Mouse (Mus musculus) thymus, postnatal 25 days (tissue): ENCODE measurements around the gene Mbnl2.
A peak's percentile ranks its signal among the peaks of the same experiment; 100 is the strongest.

Experiments
- DNase-seq: peaks from one replicate; pipeline ENCODE4 v3.0.0; 2022

Mbnl2 gene

DNA sequence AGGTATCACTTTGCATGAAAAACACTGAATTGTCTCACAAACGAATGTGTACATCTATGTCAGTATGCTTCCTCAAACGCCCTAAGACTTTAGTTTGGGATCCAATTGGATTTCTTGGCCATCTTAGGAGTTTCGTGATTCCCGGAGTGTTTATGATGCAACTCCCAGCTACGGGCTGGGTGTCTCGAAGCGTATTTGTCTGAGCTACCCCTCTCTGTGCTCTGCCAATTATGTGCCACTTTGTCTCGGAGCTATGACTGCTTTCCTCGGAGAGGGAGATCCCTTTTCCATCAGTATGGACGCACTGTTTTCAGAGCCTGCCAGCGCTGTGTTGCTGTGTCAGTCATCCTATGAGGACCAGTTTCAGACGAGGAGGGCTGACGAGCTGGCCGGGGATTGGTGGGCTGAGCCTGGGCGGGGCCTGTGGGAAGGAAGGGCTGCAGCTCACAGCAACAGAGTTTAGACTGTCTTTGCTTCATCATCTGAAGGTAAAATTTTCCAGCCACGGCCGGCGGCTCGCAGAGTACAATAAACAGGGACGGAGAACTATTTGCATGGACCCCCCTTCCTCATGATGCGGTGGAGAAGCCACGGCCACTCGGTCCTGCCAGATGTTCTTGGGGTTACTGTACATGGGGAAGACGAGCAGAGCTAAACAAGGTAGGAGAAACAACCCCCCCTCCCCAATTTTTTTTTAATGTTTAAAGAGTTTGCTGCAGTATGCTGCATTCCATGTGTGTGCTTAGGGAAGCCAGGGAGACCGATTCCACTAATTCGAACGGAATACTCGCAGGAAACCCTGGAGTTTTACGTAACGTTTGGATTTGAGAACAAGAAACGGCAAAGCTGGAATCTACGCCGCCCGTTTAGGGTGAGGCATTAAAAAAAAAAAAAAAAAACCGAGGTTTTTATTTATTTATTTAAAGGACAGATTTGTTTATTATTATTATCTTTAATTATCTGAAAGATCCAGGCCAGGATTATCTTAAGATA is at the start of gene Mbnl2:
Mbnl2 (plus strand) TSS at position 424 of the 993 bp plus-strand sequence.
- peak; percentile 94 for DNase-seq

DNA sequence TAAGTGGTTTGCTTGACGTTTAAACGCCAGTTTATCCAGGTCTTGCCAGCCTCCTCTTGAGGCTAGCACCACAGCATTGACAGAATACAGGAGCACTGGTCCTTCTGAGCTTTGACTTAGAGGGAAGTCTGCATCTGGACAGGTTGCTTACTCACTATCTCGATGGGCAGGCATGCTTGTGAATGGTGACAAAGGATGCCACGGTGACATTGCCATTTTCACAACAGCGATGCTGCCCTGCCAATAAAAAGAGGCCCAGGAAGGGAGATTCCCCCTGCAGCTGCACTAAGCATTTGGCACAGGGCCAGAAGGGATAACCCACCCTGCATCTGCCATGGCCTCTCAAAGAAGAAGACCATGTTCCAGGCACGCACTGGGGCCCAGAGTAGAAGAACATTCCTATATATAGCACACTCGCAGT is 43.4 kb upstream of the Mbnl2 start:
- DNase-seq = no peak

DNA sequence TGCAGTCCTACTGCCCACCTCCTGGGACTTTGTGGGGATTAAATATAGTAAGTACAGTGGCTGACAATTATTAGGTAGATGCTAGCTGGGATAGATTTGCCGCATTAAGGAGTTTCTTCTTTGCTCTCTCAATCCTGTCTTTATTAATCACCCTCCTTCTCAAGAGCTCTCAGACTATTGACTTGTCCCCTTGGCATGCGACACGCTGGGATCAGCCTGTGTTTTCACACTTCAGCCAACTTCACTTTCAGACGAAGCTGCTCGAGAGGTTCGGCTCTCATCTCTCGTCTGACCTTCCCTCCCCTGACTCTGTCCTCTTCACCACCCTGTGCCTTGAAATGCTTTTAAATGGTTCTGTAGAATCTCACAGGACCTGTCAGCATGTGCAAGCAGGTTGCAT is 39.9 kb upstream of the Mbnl2 start:
- no peak for DNase-seq

DNA sequence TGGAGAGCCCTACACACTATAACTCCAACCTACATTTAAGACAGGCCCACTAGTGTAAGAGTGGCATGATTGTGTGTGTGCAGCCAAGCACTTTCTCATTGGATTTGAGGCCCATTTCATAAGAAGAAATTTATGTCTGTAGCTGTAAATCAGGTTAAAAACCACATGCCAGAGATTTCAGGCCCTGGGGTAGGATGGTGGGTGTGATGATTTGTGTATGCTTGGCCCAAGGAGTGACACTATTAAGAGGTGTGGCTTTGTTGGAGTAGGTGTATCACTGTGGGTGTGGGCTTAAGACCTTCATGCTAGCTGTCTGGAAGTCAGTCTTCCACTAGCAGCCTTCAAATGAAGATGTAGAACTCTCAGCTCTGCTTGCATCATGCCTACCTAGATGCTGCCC is 37.0 kb upstream of the Mbnl2 start:
- DNase-seq = no peak

DNA sequence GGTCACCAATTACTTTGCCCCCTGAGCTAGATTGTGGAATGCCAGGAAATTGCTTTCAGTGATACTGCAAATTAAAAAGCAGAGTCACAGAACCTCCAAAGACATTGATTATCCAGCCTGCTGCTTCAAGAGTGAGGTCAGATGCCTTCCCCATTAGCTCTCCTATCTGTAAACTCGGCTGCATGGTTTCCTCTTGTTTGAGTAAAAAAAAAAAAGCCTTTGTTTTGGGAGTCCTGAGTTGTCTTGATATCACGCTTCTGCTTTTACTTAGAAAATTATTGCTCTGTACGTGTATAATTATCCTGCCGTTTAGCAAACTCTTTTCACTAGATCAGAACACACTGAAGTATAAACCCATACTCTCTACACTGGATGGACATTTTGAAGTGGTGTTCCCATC is 35.3 kb upstream of the Mbnl2 start:
- no peak for DNase-seq

DNA sequence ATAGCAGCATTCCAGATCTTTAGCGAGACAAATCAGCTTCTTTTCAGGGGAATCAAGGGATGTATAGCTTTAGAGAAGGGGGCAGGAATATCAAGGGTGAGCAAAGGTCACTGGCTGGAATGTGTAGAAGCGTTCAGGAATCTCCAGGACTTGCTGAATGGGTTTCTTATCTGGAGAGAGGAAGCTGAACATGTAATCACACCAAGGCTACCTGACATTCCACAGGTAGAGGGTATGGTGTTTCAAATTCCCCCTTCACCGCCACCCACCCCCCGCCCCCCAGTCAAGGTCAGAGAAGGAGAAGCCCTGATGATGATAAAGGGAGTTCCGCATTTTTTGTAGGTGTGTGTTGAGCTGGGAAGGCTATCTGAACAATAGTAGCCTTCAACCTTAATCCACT is 32.8 kb upstream of the Mbnl2 start:
- no peak for DNase-seq

DNA sequence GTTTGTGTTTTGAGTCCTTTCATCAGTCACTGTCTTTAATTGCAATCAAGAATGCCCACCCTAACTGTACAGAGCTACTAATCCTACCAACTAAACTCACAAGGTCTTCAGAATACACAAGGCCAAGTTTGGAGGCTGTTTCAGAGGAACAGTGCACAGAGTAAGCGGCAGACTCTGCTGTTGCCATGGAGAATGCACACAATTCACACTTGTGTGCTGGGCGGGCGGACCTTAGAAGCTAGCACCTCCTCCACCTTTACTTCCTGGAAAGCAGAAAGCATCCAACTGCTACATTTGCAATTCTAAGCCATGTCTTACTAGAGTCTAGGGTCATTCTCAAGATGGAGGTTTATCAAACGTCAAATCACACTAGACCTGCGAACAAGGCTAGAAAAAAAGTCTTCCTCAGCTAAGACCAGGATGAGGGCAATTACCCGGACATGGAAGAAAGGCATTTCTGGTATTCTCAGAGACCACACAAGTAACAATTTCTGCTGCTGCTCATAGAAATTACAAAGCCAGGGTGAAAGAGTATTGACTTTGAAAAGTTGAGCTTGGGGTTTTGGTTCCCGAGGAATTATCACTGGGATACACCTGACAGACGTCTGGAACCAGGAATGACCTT is 30.3 kb upstream of the Mbnl2 start:
- no peak for DNase-seq

DNA sequence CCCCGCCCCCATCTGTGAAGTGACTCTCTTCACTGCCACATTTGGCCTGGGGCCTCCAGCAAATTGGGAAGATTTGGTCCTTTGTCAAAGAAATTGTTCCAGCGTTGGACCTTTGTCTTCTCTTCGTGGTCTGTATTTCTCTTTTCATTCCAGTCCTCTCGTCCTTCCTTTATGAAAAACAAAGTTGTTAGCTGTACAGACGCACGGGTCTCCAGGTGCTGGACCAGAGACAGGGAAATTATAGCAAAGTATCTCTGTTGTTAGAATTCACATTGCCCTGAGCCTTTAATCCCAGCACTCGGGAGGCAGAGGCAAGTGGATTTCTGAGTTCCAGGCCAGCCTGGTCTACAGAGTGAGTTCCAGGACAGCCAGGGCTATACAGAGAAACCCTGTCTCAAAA is 22.1 kb upstream of the Mbnl2 start:
- no peak for DNase-seq

DNA sequence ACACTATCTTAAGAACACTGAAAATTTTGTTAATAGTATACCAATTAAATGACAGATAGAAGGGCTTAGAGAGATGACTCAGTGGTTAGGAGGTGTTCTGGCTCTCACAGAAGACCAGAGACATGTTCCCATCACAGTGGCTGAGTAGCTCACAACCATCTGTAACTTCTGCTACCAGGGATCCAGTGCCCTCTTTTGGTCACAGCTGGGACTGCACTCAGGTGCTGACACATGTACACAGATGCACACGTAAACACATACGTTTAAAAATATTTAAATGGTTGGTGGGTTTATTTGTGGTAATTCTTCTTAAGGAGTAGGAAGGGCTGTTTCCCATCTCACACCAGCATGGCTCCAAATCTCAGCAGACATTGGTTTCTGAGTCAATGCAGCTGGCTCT is 19.3 kb upstream of the Mbnl2 start:
- DNase-seq = no peak

DNA sequence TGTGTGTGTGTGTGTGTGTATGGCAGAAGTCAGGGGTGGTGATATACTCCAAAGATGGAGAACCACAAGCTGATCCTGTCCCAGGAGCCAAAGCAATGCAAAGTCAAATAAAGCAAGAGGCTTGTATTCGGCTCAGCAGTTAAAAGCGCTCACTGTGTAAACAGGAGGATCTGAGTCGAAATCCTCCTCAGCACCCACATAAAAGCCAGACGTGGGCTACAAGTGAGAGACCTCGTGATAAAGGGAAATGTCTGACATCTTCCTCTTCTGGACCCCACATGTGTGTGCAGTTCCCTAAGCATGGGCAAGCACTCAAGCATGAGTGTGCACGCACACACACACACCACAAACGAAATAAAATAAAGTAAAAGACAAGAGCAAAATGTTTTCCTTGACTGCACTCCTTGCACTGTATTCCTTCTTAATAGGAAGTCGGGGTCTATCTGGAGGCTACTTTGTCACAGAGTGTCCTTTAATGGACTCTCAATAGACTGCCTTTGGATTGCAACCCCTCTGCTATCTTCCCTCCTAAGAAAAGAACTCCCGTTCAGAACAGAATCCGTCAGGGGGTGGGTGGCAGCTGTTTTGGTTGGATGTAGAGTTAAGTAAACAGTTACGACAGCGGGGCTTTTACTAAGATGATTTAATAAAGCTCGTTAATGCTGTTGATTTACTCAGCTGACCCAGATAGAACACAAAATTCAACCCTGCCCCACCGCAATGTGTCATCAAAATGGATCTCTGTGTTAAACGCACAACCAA is 18.7 kb upstream of the Mbnl2 start:
- DNase-seq = no peak

DNA sequence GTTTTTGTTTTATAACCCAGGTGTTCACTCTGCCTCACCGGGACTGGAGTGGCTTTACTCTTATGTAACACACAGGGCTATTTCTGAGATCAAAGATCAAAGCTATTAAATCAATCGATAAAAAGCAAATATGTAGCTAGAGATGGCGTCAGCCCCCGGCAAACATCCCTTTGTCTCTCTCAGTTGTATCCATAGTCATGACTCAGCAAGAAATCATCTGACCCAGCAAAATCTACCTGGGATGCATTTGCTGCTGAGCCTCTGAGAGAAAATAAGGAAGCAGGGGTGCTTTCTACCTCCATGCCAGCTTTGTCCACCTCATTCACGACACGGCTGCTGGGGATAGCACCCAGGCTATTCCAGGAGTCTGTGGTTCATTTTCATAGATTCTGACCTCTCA is 18.0 kb upstream of the Mbnl2 start:
- DNase-seq = no peak

DNA sequence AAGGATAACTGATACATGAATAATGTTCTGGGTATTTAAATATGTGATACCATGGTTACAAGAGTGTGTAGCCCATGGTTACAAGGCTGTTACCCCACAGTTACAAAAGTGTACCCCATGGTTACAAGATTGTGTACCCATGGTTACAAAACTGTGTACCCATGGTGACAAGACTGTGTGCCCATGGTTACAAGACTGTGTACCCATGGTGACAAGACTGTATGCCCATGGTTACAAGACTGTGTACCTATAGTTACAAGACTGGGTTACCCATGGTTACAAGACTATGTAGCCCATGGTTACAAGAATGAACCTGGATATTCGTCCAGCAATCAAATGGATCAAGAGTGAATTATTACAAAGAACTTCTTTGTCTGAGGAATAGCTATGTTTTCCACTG is 16.0 kb upstream of the Mbnl2 start:
- no peak for DNase-seq

DNA sequence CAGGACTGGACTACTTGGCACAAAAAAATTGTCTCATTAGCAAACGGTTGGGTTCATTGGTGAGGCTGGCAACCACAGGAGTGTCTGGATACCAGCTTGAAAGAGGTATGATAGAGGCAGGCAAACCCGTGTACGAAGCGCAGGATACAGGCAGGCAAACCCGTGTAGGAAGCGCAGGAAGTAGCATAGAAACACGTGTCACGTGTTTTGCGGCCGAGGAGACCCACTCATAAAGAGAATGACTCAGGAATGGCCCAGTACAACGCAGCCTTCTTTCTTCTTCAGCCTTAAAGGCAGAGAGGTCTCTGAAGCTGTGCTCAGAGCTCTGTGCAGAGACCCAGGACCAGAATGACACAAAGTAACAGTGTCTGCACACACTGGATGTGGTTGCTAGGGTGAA is 13.9 kb upstream of the Mbnl2 start:
- DNase-seq = no peak

DNA sequence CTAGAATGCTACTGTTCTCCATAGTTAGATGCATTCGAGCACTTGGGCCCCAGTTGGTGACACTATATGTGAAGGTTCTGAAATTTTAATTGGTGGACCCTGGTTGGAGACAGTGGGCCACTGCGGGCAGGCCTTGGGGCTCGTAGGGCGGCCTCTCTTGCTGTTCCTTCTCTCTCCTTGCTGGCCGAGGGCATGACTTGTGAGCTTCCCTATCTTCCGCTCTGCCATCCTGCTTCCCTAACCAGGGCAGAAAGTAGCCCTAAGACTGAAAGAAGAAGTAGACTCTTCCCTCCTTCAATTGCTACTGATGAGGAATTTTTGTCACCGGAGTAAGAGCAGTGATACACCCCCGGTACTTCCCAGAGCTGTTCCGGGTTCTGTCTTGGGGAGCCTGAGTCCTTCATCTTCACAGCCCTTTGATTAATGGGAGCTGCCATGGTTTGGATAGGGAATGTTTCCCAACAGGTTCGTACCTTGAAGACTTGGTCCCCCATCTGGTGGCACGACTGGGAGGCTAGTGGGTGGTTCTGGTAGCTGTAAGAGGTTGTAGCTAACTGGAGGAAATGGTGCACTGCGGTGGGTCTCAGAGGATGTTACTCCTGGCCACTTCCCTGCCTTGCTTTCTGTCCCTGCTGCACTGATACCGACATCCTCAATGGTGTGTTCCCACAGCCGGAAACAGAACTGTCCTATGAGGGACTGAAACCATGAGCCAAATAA is 12.6 kb upstream of the Mbnl2 start:
- DNase-seq = no peak

DNA sequence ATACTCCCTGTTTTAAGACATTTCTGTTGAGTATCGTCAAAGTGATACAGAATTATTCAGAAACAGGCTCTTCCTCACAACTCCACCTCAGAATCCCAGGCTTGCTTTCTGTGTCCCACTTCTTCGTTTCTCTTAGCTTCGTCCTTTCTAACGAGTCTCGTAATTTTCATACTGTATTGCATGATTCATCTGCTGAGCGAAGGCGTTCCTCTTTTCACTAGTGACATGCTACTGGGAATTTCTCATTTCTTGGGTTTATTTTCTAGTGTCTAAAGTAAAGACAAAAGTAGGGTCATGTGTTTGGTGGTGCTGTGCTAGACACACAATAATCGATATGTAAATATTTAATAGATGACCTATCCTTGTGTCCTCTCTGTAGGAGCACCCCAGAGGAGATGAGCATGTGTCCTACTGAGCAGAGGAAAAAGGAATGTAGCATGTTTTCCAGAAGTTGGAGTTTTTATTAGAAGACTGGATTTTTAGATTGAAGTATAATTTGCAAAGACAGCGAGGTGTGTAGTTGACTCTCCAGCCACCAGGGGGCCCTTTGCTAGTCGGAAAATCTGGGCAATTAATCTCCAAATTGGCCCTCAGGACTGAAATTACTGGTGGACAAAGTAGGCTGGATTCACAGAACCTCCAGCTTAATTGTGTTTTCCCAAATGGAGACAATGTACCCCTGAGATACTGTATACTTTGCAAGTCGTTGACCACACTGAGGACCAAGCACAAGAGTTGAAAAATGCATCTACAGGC is 11.9 kb upstream of the Mbnl2 start:
- peak; percentile 50 for DNase-seq

DNA sequence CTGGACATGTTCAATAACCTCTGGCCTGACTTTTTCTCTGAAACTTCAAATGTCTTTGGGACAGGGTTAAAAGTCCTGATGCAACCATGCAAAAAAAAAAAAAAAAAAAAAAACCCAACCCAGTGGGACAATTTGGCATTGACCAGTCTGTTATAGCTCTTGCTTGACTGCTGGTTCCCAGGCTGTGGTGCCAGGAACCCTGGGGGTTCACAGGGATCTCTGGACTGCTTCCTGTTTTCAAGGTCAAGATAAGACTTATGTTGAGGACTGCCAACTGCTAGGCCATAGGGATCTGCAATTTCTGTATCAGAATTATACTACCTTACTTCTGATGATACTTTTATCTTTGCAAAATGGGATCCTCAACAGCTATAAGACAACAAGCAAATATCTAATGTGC is 9.6 kb upstream of the Mbnl2 start:
- no peak for DNase-seq

DNA sequence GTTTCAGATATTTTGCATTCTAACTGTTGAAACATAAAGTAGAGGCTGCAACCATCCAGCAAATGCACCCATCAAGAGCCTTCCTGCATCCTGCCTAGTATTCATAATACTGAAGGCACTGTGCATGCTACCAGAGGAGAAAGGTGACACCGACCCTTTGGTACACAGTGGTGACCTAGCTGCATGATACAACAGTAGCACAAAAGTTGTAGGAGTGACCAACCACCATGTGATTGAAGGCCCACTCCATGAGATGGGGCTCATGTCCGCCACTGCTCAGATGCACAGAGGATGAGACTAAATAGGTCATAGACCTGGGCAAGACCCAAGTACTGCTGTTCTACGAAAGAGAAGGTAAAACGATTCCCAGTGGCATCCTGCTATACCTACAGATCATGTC is 8.3 kb upstream of the Mbnl2 start:
- no peak for DNase-seq

DNA sequence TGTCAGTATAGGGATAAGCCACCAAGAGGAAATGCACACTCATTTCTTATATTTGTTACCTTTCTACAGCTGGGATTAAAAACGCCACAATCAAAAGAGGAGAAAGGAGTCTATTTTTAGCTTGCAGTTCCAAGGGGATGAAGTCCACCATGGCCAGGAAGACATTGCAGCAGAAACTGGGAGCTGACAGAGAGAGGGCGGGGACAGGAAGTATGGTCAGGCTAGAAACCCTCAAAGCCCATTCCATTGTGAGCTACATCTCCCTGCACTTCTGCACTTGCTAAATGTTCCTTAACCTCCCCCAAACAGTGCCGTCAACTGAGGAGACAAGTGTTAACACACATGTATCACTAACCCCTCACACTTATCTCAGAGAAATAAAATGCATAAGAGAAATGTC is 5.4 kb upstream of the Mbnl2 start:
- no peak for DNase-seq

DNA sequence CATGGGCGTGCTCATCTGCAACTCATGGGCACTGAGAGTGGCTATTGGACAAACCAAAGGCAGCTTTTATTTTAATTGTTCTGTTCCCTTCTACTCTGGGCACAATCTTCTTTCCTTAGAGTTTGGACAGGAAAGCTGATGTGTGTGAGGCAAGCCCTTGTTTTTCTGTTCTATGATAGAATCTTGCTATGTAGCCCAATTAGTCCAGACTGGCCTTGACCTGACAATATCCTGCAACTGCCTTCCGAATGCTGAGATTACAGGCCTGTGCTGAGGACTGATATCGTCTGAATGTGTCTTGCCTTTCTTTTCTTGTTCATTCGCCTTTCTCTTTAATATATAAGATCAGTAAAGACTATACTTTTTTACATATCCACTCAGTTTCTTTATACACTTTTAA is 4.8 kb upstream of the Mbnl2 start:
- DNase-seq = no peak

DNA sequence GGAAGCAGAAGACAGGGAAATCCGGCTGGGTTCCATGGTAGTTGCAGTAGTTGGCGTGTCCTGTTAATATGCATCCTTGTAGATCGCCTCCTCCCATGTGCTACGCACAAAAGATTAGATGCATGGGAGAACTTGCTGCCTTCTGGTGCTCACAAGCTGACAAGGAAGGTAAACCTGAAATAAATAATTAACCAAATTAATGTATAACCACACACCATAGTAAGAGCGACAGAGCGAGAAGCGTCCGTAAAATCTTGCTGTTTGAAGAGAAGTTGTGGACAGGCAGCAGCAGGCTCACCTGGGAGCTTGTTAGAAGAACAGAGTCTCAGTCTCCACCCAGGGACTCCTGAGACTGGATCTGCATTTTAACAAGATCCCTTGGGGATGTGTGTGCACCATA is 4.4 kb upstream of the Mbnl2 start:
- no peak for DNase-seq

DNA sequence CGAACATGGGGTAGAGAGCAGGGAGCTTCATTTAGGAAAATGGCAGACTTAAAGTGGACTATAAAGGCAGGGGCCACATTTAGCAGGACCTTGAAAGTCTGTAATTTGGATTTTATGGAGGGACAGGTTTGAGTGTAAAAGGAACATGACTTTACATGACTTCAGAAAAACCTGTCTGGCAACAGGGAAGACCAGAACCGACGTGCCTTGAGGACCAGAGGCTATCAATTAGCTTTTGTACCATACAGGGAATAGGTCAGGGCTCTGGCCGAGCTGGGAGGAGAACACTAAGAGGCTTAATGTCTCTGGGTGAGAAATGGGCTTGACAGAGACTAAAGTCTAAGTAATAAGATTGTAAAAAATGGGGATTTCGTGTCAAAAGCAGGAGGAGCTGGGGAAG is 1.7 kb upstream of the Mbnl2 start:
- no peak for DNase-seq

DNA sequence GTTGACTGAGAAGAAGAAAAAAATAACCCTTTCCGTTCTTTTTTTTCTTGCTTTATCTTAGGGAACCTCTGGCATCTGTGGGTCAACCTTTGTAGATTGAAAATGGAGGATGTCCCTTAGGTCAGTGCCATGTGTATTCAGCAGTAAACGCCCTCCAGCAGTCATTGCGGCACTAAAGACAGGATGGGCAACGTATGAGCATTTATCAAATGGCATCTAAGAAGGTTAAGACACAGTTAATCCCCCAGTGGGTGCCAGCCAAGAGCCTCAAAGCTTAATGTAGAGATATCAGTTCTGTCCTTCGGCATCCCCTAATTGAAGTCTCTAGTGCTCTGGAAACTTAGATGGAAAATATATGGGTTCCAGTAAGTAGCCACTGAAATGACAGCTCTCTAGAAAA is 723 bp upstream of the Mbnl2 start:
- no peak for DNase-seq
